Mouse (Mus musculus) lung, embryonic 16.5 days (tissue): ENCODE data around the gene Olfr691. TPM values are rescaled to one million over a fixed set of nuclear protein-coding genes. Genes with fewer than 3 reads are reported as not detected.

ENCODE experiments used
- polyA plus RNA-seq: library from polyadenylated mRNA; unstranded; fragments of >200 nt; fragmentation: Nextera tagmentation; extraction: Ambion mirVana; gene quantifications from 2 replicates; pipeline ENCODE4 v1.2.1, GENCODE M21; 2015

The Olfr691 gene
- polyA plus RNA-seq, 1 experiment from 2014 or later, result not detected

Other genes with a start within 250 kb of the Olfr691 start
- not detected in 2 replicates for gene Olfr680-ps1, start 249.5 kb downstream of the Olfr691 start, polyA plus RNA-seq
- not detected in 2 replicates for gene Olfr681, start 225.4 kb downstream of the Olfr691 start, polyA plus RNA-seq
- gene Olfr683, start 195.3 kb downstream of the Olfr691 start, polyA plus RNA-seq, result not detected in 2 replicates
- not detected in 2 replicates for gene Olfr684, start 178.6 kb downstream of the Olfr691 start, polyA plus RNA-seq
- gene Olfr685, start 156.3 kb downstream of the Olfr691 start, polyA plus RNA-seq, result not detected in 2 replicates
- gene Olfr686, start 134.8 kb downstream of the Olfr691 start, polyA plus RNA-seq, result not detected in 2 replicates
- gene Olfr688, start 54.2 kb downstream of the Olfr691 start, polyA plus RNA-seq, result not detected in 2 replicates
- not detected in 2 replicates for gene Olfr689, start 31.1 kb downstream of the Olfr691 start, polyA plus RNA-seq
- gene Olfr690, start 8.2 kb downstream of the Olfr691 start, polyA plus RNA-seq, result not detected in 2 replicates
- not detected in 2 replicates for gene Olfr692, start 26.0 kb upstream of the Olfr691 start, polyA plus RNA-seq
- gene Gm5901, start 32.8 kb upstream of the Olfr691 start, polyA plus RNA-seq, result not detected in 2 replicates
- 39.3 and 41.4 TPM in 2 replicates for gene Fam160a2, start 57.8 kb upstream of the Olfr691 start, polyA plus RNA-seq
- gene Cnga4, start 62.3 kb upstream of the Olfr691 start, polyA plus RNA-seq, result not detected in 2 replicates
- gene Cckbr, start 83.5 kb upstream of the Olfr691 start, polyA plus RNA-seq, result 0.26 and 0.60 TPM in 2 replicates
- 90.2 and 97.1 TPM in 2 replicates for gene Cavin3, start 140.0 kb upstream of the Olfr691 start, polyA plus RNA-seq
- gene Smpd1, start 212.1 kb upstream of the Olfr691 start, polyA plus RNA-seq, result 47.8 and 50.3 TPM in 2 replicates
- gene Apbb1, start 239.4 kb upstream of the Olfr691 start, polyA plus RNA-seq, result 46.3 and 48.0 TPM in 2 replicates